Mouse (Mus musculus): Measurements from ENCODE around the gene Dock1. TPM values are rescaled to one million over a fixed set of nuclear protein-coding genes. Genes with fewer than 3 reads are reported as not detected.

Dock1 gene
- polyA plus RNA-seq, 1 experiment from 2014 or later: 48.4 TPM

DNA sequence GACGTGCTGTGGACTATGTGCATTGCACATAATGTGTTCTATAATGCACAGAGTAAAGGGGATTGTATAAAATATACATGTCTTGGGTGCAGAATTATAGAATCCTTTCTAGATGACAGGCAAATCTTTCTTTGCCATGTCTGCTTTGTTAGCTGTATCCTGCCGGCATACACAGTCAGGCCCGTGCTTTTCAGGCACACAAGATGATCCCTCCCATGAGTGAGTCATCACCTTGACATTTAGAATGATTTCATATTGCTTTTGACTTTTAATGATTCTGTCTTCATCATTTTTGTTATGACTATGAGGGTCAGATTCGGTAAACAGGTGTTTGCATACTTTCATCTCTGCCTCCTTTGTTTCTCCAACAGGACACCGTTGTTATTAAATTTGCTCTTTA is 354.1 kb downstream of the Dock1 start:
- no peak overlapping the region for H3K4me2 ChIP-seq (replicated peaks; ENCODE audit: low read depth, low read length)
- ATAC-seq (ENCODE audit: insufficient number of reproducible peaks, insufficient read depth, low FRiP score, low read depth): no peak
- H3K4me3 ChIP-seq (ENCODE audit: low read depth, low read length): no peak overlapping the region
- peaks cover 7% of the 10 kb centered on the region; the same call in 1 of the 2 replicates for H3K4me1 ChIP-seq (ENCODE audit: control insufficient read depth, insufficient read depth, low read length)
- WGBS: 77% methylated on average over 5 of the region's 5 CpGs
- no peak overlapping the region for H3K9ac ChIP-seq (replicated peaks; ENCODE audit: low read depth, low read length)
- no peaks in the 10 kb centered on the region for H3K27me3 ChIP-seq (ENCODE audit: control insufficient read depth, insufficient read depth, low read length)
- H3K27ac ChIP-seq (ENCODE audit: low read length): no peak overlapping the region
- no peaks in the 10 kb centered on the region for H3K36me3 ChIP-seq (ENCODE audit: control insufficient read depth, insufficient read depth, low read length)
- no peaks in the 10 kb centered on the region for H3K9me3 ChIP-seq (ENCODE audit: control insufficient read depth, low read depth, low read length)

DNA sequence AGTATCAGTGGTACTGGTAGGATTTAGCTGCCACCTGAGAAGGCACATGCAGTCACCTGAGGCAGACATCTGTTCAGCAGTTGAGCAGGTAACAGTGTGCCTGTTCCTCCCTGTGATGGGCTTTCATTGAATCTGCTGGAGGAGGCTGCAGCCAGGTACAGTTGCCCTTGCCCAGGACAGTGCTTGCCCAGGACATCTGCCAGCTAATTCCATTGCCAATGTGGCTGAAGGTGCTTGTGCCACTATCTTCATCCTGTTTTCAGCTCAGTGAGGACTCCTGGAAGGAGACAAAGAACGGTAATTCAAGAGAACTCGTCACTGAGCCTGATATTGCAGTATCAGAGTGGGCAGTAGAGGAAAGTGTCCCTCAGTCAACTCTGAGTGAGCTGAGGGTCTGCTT is 358.3 kb downstream of the Dock1 start:
- no peak overlapping the region for H3K27ac ChIP-seq (ENCODE audit: low read length)
- no peak overlapping the region for H3K4me3 ChIP-seq (ENCODE audit: low read depth, low read length)
- no peak overlapping the region for H3K4me2 ChIP-seq (replicated peaks; ENCODE audit: low read depth, low read length)
- ATAC-seq (ENCODE audit: insufficient number of reproducible peaks, insufficient read depth, low FRiP score, low read depth): no peak
- no peaks in the 10 kb centered on the region for H3K36me3 ChIP-seq (ENCODE audit: control insufficient read depth, insufficient read depth, low read length)
- no peaks in the 10 kb centered on the region for H3K27me3 ChIP-seq (ENCODE audit: control insufficient read depth, insufficient read depth, low read length)
- 93% methylated on average over 2 of the region's 2 CpGs for WGBS
- no peak overlapping the region for H3K9ac ChIP-seq (replicated peaks; ENCODE audit: low read depth, low read length)
- H3K4me1 ChIP-seq (ENCODE audit: control insufficient read depth, insufficient read depth, low read length): no peaks in the 10 kb centered on the region
- H3K9me3 ChIP-seq (ENCODE audit: control insufficient read depth, low read depth, low read length): no peaks in the 10 kb centered on the region

DNA sequence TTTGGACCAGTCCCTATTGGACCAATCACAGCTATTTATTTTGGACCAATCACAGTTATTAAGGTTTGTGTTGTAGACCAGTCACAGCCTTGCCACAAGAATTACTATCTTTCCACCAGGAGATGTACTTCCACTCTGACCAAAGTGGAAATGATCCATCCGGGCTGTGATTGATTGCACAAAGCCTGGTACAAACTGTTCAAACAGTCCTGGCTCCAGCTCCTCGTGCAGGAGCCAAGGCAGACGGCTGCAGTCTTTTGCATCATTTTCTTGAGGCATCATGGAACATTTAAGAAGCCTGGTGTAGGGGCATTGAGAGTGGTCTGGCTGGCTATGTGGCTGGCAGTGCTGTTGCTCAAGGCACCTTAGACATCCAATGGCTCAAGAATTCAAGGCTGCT is 358.7 kb downstream of the Dock1 start:
- no peak overlapping the region for H3K27ac ChIP-seq (ENCODE audit: low read length)
- H3K4me3 ChIP-seq (ENCODE audit: low read depth, low read length): no peak overlapping the region
- no peaks in the 10 kb centered on the region for H3K9me3 ChIP-seq (ENCODE audit: control insufficient read depth, low read depth, low read length)
- H3K9ac ChIP-seq (replicated peaks; ENCODE audit: low read depth, low read length): no peak overlapping the region
- H3K4me1 ChIP-seq (ENCODE audit: control insufficient read depth, insufficient read depth, low read length): no peaks in the 10 kb centered on the region
- H3K4me2 ChIP-seq (replicated peaks; ENCODE audit: low read depth, low read length): no peak overlapping the region
- 44% methylated on average over 3 of the region's 3 CpGs for WGBS
- H3K36me3 ChIP-seq (ENCODE audit: control insufficient read depth, insufficient read depth, low read length): no peaks in the 10 kb centered on the region
- no peaks in the 10 kb centered on the region for H3K27me3 ChIP-seq (ENCODE audit: control insufficient read depth, insufficient read depth, low read length)
- no peak for ATAC-seq (ENCODE audit: insufficient number of reproducible peaks, insufficient read depth, low FRiP score, low read depth)

DNA sequence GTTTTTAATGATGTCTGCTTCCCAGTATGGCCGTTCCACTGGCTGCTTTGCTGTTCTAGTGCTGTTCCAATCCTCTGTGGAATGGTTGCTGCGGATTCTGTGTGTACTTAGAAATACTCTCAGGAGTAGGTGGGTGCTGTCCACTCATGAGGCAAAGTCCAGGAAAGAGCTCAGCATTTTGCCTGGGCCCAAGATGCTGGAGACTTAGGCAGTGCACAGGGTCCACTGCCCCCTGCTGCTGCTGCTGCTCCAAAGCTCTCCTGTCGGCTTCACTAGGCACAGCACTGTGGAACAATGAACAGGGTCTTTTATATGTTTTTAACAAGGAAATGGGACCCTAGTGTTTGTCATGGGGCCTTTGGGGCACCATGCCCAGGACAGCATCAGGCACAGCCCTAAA is 361.0 kb downstream of the Dock1 start:
- no peak for ATAC-seq (ENCODE audit: insufficient number of reproducible peaks, insufficient read depth, low FRiP score, low read depth)
- Histone ChIP-seq H3K27me3 (ENCODE audit: control insufficient read depth, insufficient read depth, low read length) (no peaks in the 10 kb centered on the region), H3K4me2 (replicated peaks; ENCODE audit: low read depth, low read length) (no peak overlapping the region), H3K27ac (ENCODE audit: low read length) (no peak overlapping the region), H3K9me3 (ENCODE audit: control insufficient read depth, low read depth, low read length) (no peaks in the 10 kb centered on the region), H3K9ac (replicated peaks; ENCODE audit: low read depth, low read length) (no peak overlapping the region), H3K36me3 (ENCODE audit: control insufficient read depth, insufficient read depth, low read length) (no peaks in the 10 kb centered on the region), H3K4me1 (ENCODE audit: control insufficient read depth, insufficient read depth, low read length) (no peaks in the 10 kb centered on the region), H3K4me3 (ENCODE audit: low read depth, low read length) (no peak overlapping the region)
- WGBS: 64% methylated on average over 3 of the region's 3 CpGs

DNA sequence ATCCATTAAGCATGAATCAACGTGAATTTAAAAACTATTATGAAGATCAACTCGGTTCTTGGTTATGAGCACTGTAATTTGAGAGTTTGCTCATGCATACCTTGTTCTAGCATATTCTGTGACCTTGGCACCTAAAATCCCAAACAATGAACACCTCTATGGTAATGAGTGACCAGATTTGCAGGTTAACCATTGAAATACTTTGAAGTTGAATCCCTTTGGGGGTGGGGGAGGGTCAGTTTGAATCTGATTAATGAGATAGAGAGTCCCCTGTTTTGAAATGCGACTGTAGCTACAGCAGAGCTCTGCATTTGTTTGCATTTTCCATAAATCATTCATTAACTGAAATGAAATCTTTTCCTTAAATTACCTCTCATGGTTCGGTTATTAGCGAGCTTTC is 364.4 kb downstream of the Dock1 start:
- Histone ChIP-seq H3K9ac (replicated peaks; ENCODE audit: low read depth, low read length) (no peak overlapping the region), H3K36me3 (ENCODE audit: control insufficient read depth, insufficient read depth, low read length) (no peaks in the 10 kb centered on the region), H3K4me1 (ENCODE audit: control insufficient read depth, insufficient read depth, low read length) (no peaks in the 10 kb centered on the region), H3K9me3 (ENCODE audit: control insufficient read depth, low read depth, low read length) (no peaks in the 10 kb centered on the region), H3K4me3 (ENCODE audit: low read depth, low read length) (no peak overlapping the region), H3K4me2 (replicated peaks; ENCODE audit: low read depth, low read length) (no peak overlapping the region), H3K27ac (ENCODE audit: low read length) (no peak overlapping the region), H3K27me3 (ENCODE audit: control insufficient read depth, insufficient read depth, low read length) (no peaks in the 10 kb centered on the region)
- WGBS: 62% methylated on average over 5 of the region's 5 CpGs
- ATAC-seq (ENCODE audit: insufficient number of reproducible peaks, insufficient read depth, low FRiP score, low read depth): no peak

DNA sequence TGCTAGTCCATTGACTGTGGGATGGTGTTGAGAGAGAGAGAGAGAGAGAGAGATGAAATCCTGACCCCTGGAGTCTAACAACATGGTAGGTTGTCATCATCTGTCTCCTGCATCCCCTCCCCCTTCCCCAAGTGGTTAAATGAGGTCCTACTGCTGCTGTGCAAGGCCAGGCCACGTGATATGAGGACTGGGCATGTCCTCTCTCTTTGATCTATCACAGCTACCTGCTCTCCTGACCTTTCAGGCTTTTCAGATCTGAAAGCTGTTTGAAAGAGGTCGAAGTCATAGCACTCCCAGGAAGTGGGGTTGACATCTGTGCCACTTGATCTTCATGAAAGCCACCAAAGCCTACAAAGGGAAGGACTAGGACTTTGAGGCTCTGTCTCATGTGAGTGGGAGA is 365.2 kb downstream of the Dock1 start:
- Histone ChIP-seq H3K4me3 (ENCODE audit: low read depth, low read length) (no peak overlapping the region), H3K4me1 (ENCODE audit: control insufficient read depth, insufficient read depth, low read length) (no peaks in the 10 kb centered on the region), H3K27me3 (ENCODE audit: control insufficient read depth, insufficient read depth, low read length) (no peaks in the 10 kb centered on the region), H3K27ac (ENCODE audit: low read length) (no peak overlapping the region), H3K9ac (replicated peaks; ENCODE audit: low read depth, low read length) (no peak overlapping the region), H3K9me3 (ENCODE audit: control insufficient read depth, low read depth, low read length) (no peaks in the 10 kb centered on the region), H3K36me3 (ENCODE audit: control insufficient read depth, insufficient read depth, low read length) (no peaks in the 10 kb centered on the region), H3K4me2 (replicated peaks; ENCODE audit: low read depth, low read length) (no peak overlapping the region)
- 36% methylated on average over 2 of the region's 2 CpGs for WGBS
- ATAC-seq (ENCODE audit: insufficient number of reproducible peaks, insufficient read depth, low FRiP score, low read depth): no peak

DNA sequence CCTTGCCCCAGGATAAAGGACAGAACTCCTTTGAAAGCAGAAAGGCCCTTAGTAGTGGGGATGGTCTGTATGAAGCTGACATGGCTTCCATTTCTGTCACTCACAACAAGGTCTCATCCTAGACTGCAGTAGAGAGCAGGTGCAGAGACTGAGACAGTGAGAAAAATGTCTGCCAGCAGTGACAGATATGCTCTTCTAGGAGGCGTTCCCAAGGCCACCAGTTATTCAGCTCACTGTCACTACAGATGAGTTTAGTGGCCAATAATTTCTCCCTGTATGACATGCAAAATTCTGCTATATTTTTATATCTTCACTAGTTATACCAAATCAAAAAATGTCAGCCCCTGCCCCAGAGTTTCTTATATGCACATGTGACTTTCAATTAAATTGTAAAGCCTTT is 368.5 kb downstream of the Dock1 start:
- H3K27ac ChIP-seq (ENCODE audit: low read length): no peak overlapping the region
- H3K4me2 ChIP-seq (replicated peaks; ENCODE audit: low read depth, low read length): no peak overlapping the region
- H3K4me1 ChIP-seq (ENCODE audit: control insufficient read depth, insufficient read depth, low read length): no peaks in the 10 kb centered on the region
- H3K4me3 ChIP-seq (ENCODE audit: low read depth, low read length): no peak overlapping the region
- no peaks in the 10 kb centered on the region for H3K9me3 ChIP-seq (ENCODE audit: control insufficient read depth, low read depth, low read length)
- H3K27me3 ChIP-seq (ENCODE audit: control insufficient read depth, insufficient read depth, low read length): no peaks in the 10 kb centered on the region
- no peaks in the 10 kb centered on the region for H3K36me3 ChIP-seq (ENCODE audit: control insufficient read depth, insufficient read depth, low read length)
- WGBS: 80% methylated on average over 1 of the region's 1 CpGs
- H3K9ac ChIP-seq (replicated peaks; ENCODE audit: low read depth, low read length): no peak overlapping the region
- ATAC-seq (ENCODE audit: insufficient number of reproducible peaks, insufficient read depth, low FRiP score, low read depth): no peak

DNA sequence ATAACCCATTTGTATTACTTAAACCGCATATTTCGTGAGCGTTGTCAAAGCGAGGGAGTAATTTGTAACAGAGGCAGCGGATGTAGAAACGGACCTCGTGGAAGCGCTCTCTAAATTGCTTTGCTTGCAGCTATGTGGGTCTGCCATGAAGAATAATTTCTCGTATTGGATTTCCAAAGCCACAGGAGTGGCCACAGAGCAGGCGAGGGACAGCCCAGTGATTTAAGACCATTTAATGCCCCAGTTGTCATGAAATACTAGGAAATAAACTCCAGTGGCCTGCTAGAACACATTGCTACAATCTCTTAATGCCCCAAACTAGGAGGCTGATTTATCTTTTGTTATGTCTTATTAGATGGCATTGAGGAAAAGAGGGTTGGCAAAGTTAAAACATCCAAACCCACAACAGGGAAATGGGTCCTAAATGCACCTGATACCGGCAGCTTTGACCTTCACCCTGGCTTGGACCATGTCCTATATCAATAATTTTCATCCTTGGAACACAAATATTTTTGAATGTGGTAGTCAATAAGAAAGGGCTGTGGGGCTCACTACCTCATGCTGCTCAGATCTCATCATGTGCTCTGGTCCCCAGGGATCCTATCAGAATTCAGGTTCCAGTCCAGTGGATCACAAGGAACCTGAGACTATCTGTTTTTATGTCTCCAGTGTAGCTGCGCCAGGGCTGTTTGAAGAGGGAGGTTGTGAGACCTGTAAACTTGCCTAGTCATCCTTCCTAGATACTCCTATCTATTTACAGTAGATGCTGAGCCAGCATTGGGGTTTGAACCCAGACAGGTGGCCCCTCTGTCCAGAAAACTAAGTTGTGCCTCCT is 373.7 kb downstream of the Dock1 start:
- no peak for ATAC-seq (ENCODE audit: insufficient number of reproducible peaks, insufficient read depth, low FRiP score, low read depth)
- Histone ChIP-seq H3K4me1 (ENCODE audit: control insufficient read depth, insufficient read depth, low read length) (no peaks in the 10 kb centered on the region), H3K4me2 (replicated peaks; ENCODE audit: low read depth, low read length) (no peak overlapping the region)

DNA sequence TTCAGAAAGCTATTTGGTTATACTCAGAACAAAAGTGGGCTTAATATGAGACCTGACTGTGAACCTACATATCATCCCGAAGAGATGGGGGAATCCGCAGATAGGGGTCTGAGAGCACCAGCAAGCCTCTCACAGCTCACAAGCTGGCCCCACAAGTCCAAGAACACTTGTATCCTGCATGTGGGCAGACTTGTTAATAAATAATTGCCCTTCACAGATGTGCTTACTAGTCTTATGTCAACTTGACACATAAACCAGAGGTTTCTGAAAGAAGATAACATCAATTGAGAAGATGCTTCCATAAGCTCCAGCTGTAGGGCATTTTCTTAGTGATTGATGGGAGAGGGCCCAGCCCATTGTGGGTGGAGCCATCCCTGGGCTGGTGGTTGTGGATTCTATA is 379.0 kb downstream of the Dock1 start:
- Histone ChIP-seq H3K4me3 (ENCODE audit: low read depth, low read length) (no peak overlapping the region), H3K9me3 (ENCODE audit: control insufficient read depth, low read depth, low read length) (no peaks in the 10 kb centered on the region), H3K4me2 (replicated peaks; ENCODE audit: low read depth, low read length) (no peak overlapping the region), H3K27ac (ENCODE audit: low read length) (no peak overlapping the region), H3K36me3 (ENCODE audit: control insufficient read depth, insufficient read depth, low read length) (no peaks in the 10 kb centered on the region), H3K4me1 (ENCODE audit: control insufficient read depth, insufficient read depth, low read length) (no peaks in the 10 kb centered on the region), H3K9ac (replicated peaks; ENCODE audit: low read depth, low read length) (no peak overlapping the region), H3K27me3 (ENCODE audit: control insufficient read depth, insufficient read depth, low read length) (no peaks in the 10 kb centered on the region)
- WGBS: 87% methylated on average over 2 of the region's 2 CpGs
- ATAC-seq (ENCODE audit: insufficient number of reproducible peaks, insufficient read depth, low FRiP score, low read depth): no peak

More for the DNA sequence above, 373.7 kb downstream of the Dock1 start:
- Histone ChIP-seq H3K9ac (replicated peaks; ENCODE audit: low read depth, low read length) (no peak overlapping the region), H3K36me3 (ENCODE audit: control insufficient read depth, insufficient read depth, low read length) (no peaks in the 10 kb centered on the region), H3K27me3 (ENCODE audit: control insufficient read depth, insufficient read depth, low read length) (no peaks in the 10 kb centered on the region), H3K27ac (ENCODE audit: low read length) (no peak overlapping the region), H3K4me3 (ENCODE audit: low read depth, low read length) (no peak overlapping the region), H3K9me3 (ENCODE audit: control insufficient read depth, low read depth, low read length) (no peaks in the 10 kb centered on the region)
- 62% methylated on average over 12 of the region's 12 CpGs for WGBS
